Mouse (Mus musculus) testis, adult 2 months (tissue): ENCODE results near the gene Prkag2. TPM values are rescaled to one million over a fixed set of nuclear protein-coding genes. Genes with fewer than 3 reads are reported as not detected.

ENCODE experiments used
- H3K27ac ChIP-seq: fragments of 200-500 bp; 2 replicates; pipeline ENCODE4 v1.5.1; 2012; ENCODE audit warnings: low read depth, low read length; ENCODE audit not compliant: control insufficient read depth, insufficient read depth
- H3K27me3 ChIP-seq: fragments of 200-500 bp; 2 replicates; pipeline ENCODE4 v1.6.1; 2012; ENCODE audit warnings: mild to moderate bottlenecking, low read length, moderate library complexity; ENCODE audit not compliant: control insufficient read depth, insufficient read depth
- H3K36me3 ChIP-seq: fragments of 200-500 bp; 2 replicates; pipeline ENCODE4 v1.6.1; 2012; ENCODE audit warnings: mild to moderate bottlenecking, low read length; ENCODE audit not compliant: control insufficient read depth, insufficient read depth
- H3K4me1 ChIP-seq: fragments of 200-500 bp; 2 replicates; pipeline ENCODE4 v1.6.1; 2012; ENCODE audit warnings: low read length; ENCODE audit not compliant: control insufficient read depth, insufficient read depth
- H3K4me3 ChIP-seq: fragments of 200-500 bp; 2 replicates; pipeline ENCODE4 v1.5.1; 2012; ENCODE audit warnings: low read depth, mild to moderate bottlenecking, low read length, moderate library complexity, mixed read lengths; ENCODE audit not compliant: control insufficient read depth
- CTCF ChIP-seq: fragments of 200-500 bp; IDR thresholded peaks from 2 replicates; pipeline ENCODE4 v1.5.1; 2012; ENCODE audit warnings: low read depth, mild to moderate bottlenecking, inconsistent platforms, low read length, moderate library complexity; ENCODE audit not compliant: control insufficient read depth, insufficient read depth, insufficient replicate concordance
- POLR2A ChIP-seq: fragments of 200-500 bp; IDR thresholded peaks from 2 replicates; pipeline ENCODE4 v1.6.1; 2012; ENCODE audit warnings: low read depth, mild to moderate bottlenecking, inconsistent platforms, low read length, moderate library complexity; ENCODE audit not compliant: control insufficient read depth
- polyA plus RNA-seq: library from polyadenylated mRNA; depleted of rRNA; stranded (reverse); fragments of >200 nt; gene quantifications from 2 replicates; pipeline ENCODE4 v1.2.3, GENCODE M21; 2012

Gene Prkag2
- polyA plus RNA-seq, 1 experiment = 149 TPM

DNA sequence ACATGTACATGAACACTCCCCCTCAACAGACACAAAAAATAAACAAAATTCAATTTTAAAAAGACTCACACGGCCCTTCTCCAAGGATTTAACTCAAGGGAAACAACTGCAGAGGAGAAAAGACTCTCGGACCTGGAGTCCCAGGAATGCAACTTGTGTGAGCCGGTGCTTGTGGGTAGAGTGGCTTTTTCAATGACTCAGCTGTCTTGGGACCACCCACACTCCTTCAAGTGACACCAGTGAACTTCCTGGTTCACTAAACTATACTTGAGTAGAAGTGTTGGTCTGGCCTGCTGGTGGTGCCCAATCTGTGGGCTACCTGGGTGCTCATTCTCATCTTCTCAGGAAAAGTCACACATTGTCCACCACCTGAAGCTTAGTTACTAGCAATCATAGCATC lies 53.7 kb downstream of the Prkag2 start:
- no peak for TF ChIP-seq CTCF
- no peak for TF ChIP-seq POLR2A
- Histone ChIP-seq H3K27me3 (no peaks in the 10 kb centered on the region), H3K4me1 (peaks cover 4% of the 10 kb centered on the region), H3K4me3 (no peak overlapping the region), H3K27ac (no peak overlapping the region), H3K36me3 (no peaks in the 10 kb centered on the region)

DNA sequence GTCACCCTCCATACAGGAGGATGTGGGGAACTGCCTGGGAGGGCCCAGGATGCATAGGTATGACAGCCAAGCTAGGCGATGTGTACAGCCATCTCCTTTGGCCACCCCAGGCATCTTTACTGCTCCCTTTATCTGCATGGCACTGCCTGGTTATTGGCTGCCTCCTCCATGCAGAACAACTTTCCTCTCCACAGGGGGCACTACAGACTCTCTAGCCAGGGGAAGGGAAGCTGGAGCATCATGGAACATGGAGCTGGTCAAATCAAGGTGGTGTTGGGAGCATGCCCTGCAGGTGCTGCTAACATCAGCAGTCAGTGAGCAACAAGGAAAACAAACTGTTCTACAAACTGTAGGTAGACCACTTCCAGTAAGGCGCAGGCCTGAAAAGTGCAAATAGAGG lies 56.4 kb downstream of the Prkag2 start:
- Histone ChIP-seq H3K27ac (no peak overlapping the region), H3K36me3 (no peaks in the 10 kb centered on the region), H3K4me1 (peaks cover 3% of the 10 kb centered on the region; the same call in 1 of the 2 replicates), H3K27me3 (no peaks in the 10 kb centered on the region), H3K4me3 (no peak overlapping the region)
- no peak for TF ChIP-seq POLR2A

DNA sequence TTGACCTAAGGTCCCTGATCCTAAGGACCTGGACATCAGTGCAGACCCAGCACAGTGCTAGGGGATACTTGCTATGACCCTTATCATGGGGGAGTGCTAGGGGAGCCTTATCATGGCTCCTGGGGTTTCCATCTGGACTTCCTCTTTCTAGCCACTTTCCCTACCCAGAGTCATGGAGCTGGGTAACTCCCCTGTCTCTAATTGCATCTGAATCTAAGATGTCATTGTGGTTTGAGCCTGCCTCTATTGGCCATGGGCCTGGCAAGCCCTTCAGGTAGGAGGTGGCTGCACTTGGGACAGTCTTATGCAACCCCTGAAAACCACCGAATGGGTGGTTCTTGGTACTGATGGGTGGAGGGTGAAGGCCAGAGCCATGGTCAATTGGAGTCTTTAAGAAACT lies 58.5 kb downstream of the Prkag2 start:
- H3K4me3 ChIP-seq = no peak overlapping the region
- no peak overlapping the region for H3K27ac ChIP-seq
- no peaks in the 10 kb centered on the region for H3K27me3 ChIP-seq
- no peak for TF ChIP-seq CTCF
- TF ChIP-seq POLR2A = no peak
- no peaks in the 10 kb centered on the region for H3K36me3 ChIP-seq
- H3K4me1 ChIP-seq = peaks cover 3% of the 10 kb centered on the region; the same call in 1 of the 2 replicates

DNA sequence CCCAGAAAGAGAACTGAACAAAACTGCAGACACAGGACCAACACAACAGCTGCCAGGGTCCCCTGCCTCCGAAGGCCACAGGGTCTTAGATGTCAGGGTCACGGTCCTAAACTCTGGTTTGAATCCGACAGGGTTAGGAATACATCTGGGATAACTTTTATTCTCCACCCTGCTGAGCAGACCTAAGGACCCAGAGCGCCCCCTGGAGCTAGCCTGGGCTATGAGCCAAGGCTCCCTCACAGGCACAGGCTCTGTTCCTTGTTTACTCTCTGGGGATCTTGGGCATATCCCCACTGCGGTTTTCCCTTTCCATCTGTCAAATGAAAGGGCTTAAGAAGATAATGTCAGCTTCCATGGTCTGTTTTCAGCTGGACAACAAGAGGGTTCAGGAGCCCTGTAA lies 59.1 kb downstream of the Prkag2 start:
- Histone ChIP-seq H3K4me1 (peaks cover 3% of the 10 kb centered on the region; the same call in 1 of the 2 replicates), H3K27ac (no peak overlapping the region), H3K27me3 (no peaks in the 10 kb centered on the region), H3K36me3 (no peaks in the 10 kb centered on the region), H3K4me3 (no peak overlapping the region)
- no peak for TF ChIP-seq CTCF
- TF ChIP-seq POLR2A = no peak

DNA sequence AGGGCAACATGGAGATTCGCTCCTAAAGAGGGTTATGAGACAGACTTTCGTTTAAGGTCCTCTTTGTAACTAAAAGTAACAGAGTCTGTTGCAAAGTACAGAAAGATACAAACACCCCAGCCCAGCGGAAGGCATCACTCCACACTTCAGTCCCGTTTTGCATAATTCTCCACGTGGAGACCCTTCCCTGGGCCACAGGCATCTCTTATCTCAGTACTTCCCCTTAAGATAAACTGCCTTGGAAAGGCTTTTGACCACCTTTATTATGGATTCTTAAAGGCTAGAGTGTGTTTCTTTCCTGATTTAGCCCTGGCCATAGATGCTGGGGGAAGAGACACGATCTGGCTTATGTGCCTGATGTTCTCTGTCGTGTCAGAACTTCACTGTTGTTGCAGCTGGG lies 59.5 kb downstream of the Prkag2 start:
- no peaks in the 10 kb centered on the region for H3K27me3 ChIP-seq
- TF ChIP-seq POLR2A (no peak), CTCF (no peak)
- no peaks in the 10 kb centered on the region for H3K36me3 ChIP-seq
- H3K4me3 ChIP-seq = no peak overlapping the region
- H3K4me1 ChIP-seq = peaks cover 3% of the 10 kb centered on the region; the same call in 1 of the 2 replicates
- H3K27ac ChIP-seq = no peak overlapping the region

DNA sequence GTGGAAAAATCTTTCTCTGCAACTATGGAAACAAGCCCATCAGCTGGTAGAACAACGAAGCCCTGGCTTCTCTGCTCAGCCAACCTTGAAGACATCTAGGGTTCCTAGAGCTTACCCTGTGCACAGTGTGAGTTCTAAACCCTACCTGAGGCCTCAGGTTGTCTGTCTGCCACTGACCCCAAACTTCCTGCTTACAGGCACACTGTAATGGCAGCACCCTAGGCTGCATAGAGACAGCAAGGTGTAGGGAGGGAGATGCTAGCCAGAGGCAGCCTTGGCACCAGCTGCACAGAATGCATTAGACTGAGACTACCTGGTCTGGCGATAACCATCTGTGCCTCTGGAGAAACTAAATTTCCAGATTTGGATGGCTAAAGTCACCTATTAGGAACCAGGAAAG lies 61.6 kb downstream of the Prkag2 start:
- Histone ChIP-seq H3K4me3 (no peak overlapping the region), H3K27me3 (no peaks in the 10 kb centered on the region)
- TF ChIP-seq CTCF (no peak), POLR2A (no peak)

DNA sequence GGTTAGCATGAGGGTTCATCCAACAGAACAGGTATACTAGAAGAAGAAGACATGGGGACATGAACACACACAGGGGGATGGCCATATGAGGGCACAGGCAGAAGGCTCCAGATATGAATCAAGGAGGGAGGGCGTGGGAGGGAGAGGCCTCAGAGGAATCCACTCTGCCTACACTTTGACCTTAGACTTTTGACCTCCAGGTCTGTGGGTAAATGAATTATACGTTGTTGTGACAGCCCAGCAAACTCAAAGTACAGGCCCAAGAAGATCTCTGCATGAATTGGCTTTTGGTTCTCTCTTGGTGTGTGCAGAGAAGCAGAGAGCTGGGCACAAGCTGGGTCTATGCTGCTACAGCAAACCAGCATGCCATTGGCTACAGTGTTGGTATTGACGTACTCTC lies 65.1 kb downstream of the Prkag2 start:
- H3K36me3 ChIP-seq = no peaks in the 10 kb centered on the region
- no peaks in the 10 kb centered on the region for H3K27me3 ChIP-seq
- no peak for TF ChIP-seq POLR2A
- no peak for TF ChIP-seq CTCF
- H3K4me3 ChIP-seq = no peak overlapping the region
- H3K4me1 ChIP-seq = peaks cover 2% of the 10 kb centered on the region
- no peak overlapping the region for H3K27ac ChIP-seq

More for the DNA sequence above, 61.6 kb downstream of the Prkag2 start:
- Histone ChIP-seq H3K36me3 (no peaks in the 10 kb centered on the region), H3K27ac (no peak overlapping the region), H3K4me1 (peaks cover 3% of the 10 kb centered on the region; the same call in 1 of the 2 replicates)

DNA sequence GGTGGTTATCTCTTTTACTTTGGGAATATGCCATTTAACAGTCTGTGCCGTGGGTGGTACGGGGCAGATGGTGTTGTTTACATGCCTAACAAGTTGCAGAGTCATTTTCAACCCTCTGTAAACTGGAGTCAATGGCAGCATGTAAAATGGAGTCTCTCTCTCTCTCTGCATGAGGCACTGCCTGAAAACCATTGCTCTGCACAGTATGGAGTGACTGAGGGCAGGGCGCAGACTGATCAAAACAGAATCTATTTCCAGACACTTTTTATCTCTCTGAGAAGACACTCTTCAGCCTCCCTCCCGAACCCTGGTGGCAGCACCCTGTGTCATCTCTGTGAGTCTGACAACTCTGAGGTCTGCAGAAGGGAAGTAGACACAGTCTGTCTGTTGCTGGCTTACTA lies 69.0 kb downstream of the Prkag2 start:
- Histone ChIP-seq H3K4me1 (peaks cover 2% of the 10 kb centered on the region), H3K4me3 (no peak overlapping the region), H3K27me3 (no peaks in the 10 kb centered on the region), H3K27ac (0 out of 2 replicates have a peak overlapping the region, but pooled peaks have one; percentile 11), H3K36me3 (peaks cover 1% of the 10 kb centered on the region; the same call in 1 of the 2 replicates)
- TF ChIP-seq CTCF = no peak
- TF ChIP-seq POLR2A = no peak
